Mouse (Mus musculus): ENCODE results near the gene Olfr697.

- TF ChIP-seq GATA1 (IDR thresholded peaks at IDR 0.05; ENCODE audit: borderline replicate concordance, low read length), result no peak
- TF ChIP-seq FLI1 (IDR thresholded peaks at IDR 0.05; ENCODE audit: low read length), result no peak
Observed at GRCm38 (mm10) chr7:106755297-106755696, 13.1 kb upstream of the Olfr697 start, which contains the start of gene Olfr698.

Data from megakaryocyte, embryonic 14.5 days (primary cell).